Mouse (Mus musculus): Measurements from ENCODE around the gene Map2k7. TPM values are rescaled to one million over a fixed set of nuclear protein-coding genes. Genes with fewer than 3 reads are reported as not detected.

The Map2k7 gene
- polyA plus RNA-seq, 1 experiment from 2014 or later, result 14.1 TPM

DNA sequence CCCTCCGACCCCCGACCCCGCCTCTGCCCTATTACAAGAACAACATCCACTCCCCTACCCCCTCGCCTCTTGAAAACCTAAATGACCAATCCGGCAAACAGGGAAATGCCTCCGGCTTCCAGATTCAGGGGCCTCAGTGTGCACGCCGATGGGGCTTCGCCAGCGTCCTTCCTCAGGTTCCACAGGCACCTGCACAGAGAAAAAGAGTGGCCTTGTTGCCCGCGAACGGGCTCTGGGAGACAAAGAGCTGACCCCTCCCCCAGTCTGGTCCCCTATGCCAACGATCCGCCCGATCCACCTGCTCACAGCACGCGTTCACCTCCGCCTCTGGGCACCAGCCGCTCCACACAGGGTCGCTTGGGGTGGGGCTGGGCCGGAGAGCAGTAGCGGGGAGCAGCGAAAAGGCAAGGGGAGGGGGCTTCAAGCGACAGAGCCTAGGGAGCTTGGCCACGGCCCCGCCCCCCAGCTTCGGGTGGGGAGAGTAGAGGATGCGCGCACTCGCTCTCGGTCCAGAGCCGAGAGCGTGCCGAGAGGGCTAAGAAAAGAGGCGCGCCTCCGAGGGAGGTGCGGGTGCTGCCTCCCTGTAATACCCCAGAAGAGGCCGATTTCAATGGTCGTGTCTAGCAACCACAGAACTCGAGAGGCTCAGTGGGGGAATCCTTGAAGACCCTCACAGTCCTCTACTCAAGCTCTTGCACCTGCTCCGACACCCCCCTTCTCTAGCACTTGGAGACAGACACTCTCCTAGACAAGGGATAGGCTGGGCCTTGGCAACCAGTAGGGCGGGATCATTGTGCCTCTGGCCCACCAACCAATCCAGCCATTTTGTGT, 21.5 kb upstream of the Map2k7 start, which contains the start of gene Prr36:
Prr36 (minus strand) TSS at position 669 of the 831 bp plus-strand sequence.
- Histone ChIP-seq H3K4me3 (ENCODE audit: low read depth, low read length) (peak within 1 kb of the TSS; percentile 65), H3K4me1 (replicated peaks; ENCODE audit: control insufficient read depth, insufficient read depth, low read length) (peaks cover 15% of the 10 kb centered on the region), H3K36me3 (ENCODE audit: control insufficient read depth, insufficient read depth, low read length) (no peaks in the 10 kb centered on the region; the same call in 1 of the 2 replicates), H3K4me2 (ENCODE audit: low read depth, low read length, severe bottlenecking) (peak within 1 kb of the TSS; percentile 53), H3K27me3 (ENCODE audit: control insufficient read depth, insufficient read depth, low read length) (no peaks in the 10 kb centered on the region), H3K9ac (ENCODE audit: low read length) (peak within 1 kb of the TSS; percentile 86), H3K27ac (ENCODE audit: low read depth, low read length) (peak within 1 kb of the TSS; percentile 82), H3K9me3 (ENCODE audit: control insufficient read depth, low read length) (no peaks in the 10 kb centered on the region)
- DNase-seq (ENCODE audit: low spot score), result peak; percentile 90
- under 1% methylated on average over 44 of the region's 44 CpGs for WGBS
- peak; percentile 90 for ATAC-seq (replicated peaks; ENCODE audit: low FRiP score)

DNA sequence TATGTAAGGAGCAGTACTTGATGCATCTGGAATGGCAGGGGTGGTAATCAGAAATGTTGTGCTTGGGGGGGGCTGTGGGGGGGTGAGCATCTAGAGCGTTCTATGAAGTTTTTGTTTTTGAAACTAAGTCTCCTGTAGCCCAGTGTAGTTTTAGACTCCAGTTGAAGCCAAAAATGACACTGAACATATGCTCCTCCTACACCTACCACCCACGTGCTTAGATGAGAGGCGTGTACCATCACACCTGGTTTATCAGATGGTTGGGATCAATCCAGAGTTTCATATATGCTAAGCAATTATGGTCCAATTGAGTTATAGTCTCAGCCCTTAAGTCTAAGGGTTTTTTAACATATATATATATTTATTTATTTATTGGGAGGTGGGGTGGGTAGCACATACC, 18.9 kb upstream of the Map2k7 start:
- H3K9me3 ChIP-seq (ENCODE audit: control insufficient read depth, low read length), result no peaks in the 10 kb centered on the region
- no peaks in the 10 kb centered on the region; the same call in 1 of the 2 replicates for H3K36me3 ChIP-seq (ENCODE audit: control insufficient read depth, insufficient read depth, low read length)
- DNase-seq (ENCODE audit: low spot score) (no peak), ATAC-seq (replicated peaks; ENCODE audit: low FRiP score) (no peak)
- peaks cover 2% of the 10 kb centered on the region; the same call in 1 of the 2 replicates for H3K4me1 ChIP-seq (replicated peaks; ENCODE audit: control insufficient read depth, insufficient read depth, low read length)
- WGBS, result 88% methylated on average over 3 of the region's 3 CpGs
- no peak overlapping the region for H3K4me3 ChIP-seq (ENCODE audit: low read depth, low read length)
- H3K4me2 ChIP-seq (ENCODE audit: low read depth, low read length, severe bottlenecking), result no peak overlapping the region
- no peak overlapping the region for H3K9ac ChIP-seq (ENCODE audit: low read length)
- H3K27me3 ChIP-seq (ENCODE audit: control insufficient read depth, insufficient read depth, low read length), result no peaks in the 10 kb centered on the region
- no peak overlapping the region for H3K27ac ChIP-seq (ENCODE audit: low read depth, low read length)

GRCm38 (mm10) chr8:4222059-4222458, 16.5 kb upstream of the Map2k7 start:
- H3K4me3 ChIP-seq (ENCODE audit: low read depth, low read length), result no peak overlapping the region
- H3K4me2 ChIP-seq (ENCODE audit: low read depth, low read length, severe bottlenecking), result no peak overlapping the region
- no peaks in the 10 kb centered on the region for H3K9me3 ChIP-seq (ENCODE audit: control insufficient read depth, low read length)
- H3K9ac ChIP-seq (ENCODE audit: low read length), result no peak overlapping the region
- H3K4me1 ChIP-seq (replicated peaks; ENCODE audit: control insufficient read depth, insufficient read depth, low read length), result peaks cover 2% of the 10 kb centered on the region; the same call in 1 of the 2 replicates
- peaks cover 2% of the 10 kb centered on the region for H3K27me3 ChIP-seq (ENCODE audit: control insufficient read depth, insufficient read depth, low read length)
- DNase-seq (ENCODE audit: low spot score), result no peak
- ATAC-seq (replicated peaks; ENCODE audit: low FRiP score), result no peak
- H3K27ac ChIP-seq (ENCODE audit: low read depth, low read length), result no peak overlapping the region
- no peaks in the 10 kb centered on the region for H3K36me3 ChIP-seq (ENCODE audit: control insufficient read depth, insufficient read depth, low read length)

- H3K36me3 ChIP-seq (ENCODE audit: control insufficient read depth, insufficient read depth, low read length), result no peaks in the 10 kb centered on the region
- no peaks in the 10 kb centered on the region for H3K9me3 ChIP-seq (ENCODE audit: control insufficient read depth, low read length)
- no peak overlapping the region for H3K9ac ChIP-seq (ENCODE audit: low read length)
- peaks cover 7% of the 10 kb centered on the region for H3K27me3 ChIP-seq (ENCODE audit: control insufficient read depth, insufficient read depth, low read length)
- peak overlapping the region; percentile 43; the same call in 1 of the 2 replicates for H3K4me2 ChIP-seq (ENCODE audit: low read depth, low read length, severe bottlenecking)
- ATAC-seq (replicated peaks; ENCODE audit: low FRiP score) (peak; percentile 21; the same call in 1 of the 2 replicates), DNase-seq (ENCODE audit: low spot score) (no peak)
- 29% methylated on average over 4 of the region's 4 CpGs for WGBS
- peaks cover 2% of the 10 kb centered on the region; the same call in 1 of the 2 replicates for H3K4me1 ChIP-seq (replicated peaks; ENCODE audit: control insufficient read depth, insufficient read depth, low read length)
- peak overlapping the region; percentile 12; the same call in 1 of the 2 replicates for H3K4me3 ChIP-seq (ENCODE audit: low read depth, low read length)
- H3K27ac ChIP-seq (ENCODE audit: low read depth, low read length), result no peak overlapping the region
Measured at GRCm38 (mm10) chr8:4226323-4226722, 12.2 kb upstream of the Map2k7 start.

DNA sequence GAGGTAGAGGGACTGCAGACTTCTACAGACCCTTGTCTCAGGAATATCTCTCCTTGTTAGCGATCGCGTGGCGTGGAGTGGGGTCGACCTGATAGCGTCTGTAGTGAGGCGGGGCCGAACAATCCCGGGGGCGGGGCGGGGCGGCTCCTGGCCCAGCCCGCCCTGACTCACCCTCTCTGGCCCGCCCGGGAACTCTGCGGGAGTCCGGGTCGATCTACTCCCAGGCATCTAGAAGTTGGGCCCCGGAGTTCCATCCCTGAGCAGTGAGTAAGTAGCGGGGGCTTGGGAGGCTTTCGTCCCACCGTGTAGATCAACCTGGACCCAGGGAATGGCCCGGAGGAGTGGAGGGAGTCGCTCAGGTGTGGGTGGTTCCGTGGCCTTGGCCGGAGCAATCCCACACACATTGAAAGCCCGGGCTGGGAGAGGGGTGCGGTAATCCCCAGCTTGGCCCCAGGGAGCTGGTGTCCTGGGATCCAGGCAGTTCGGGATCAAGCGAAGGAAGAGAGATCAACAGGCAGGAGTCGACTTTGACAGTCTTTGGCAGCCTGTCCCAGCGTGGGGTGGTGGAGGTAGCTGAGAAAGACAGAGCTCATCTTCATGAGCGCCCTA, 11.7 kb upstream of the Map2k7 start, which contains the start of gene Lrrc8e:
Lrrc8e (plus strand) TSS at position 89 of the 609 bp plus-strand sequence.
- H3K27me3 ChIP-seq (ENCODE audit: control insufficient read depth, insufficient read depth, low read length), result peaks cover 7% of the 10 kb centered on the region
- WGBS, result 4% methylated on average over 33 of the region's 33 CpGs

GRCm38 (mm10) chr8:4227919-4228318, 10.6 kb upstream of the Map2k7 start:
- no peak for DNase-seq (ENCODE audit: low spot score)
- WGBS, result 90% methylated on average over 4 of the region's 4 CpGs

More for the DNA sequence above, 11.7 kb upstream of the Map2k7 start, which contains the start of gene Lrrc8e:
- peak within 1 kb of the TSS; percentile 12 for H3K4me3 ChIP-seq (ENCODE audit: low read depth, low read length)
- no peaks in the 10 kb centered on the region for H3K9me3 ChIP-seq (ENCODE audit: control insufficient read depth, low read length)
- DNase-seq (ENCODE audit: low spot score) (no peak), ATAC-seq (replicated peaks; ENCODE audit: low FRiP score) (peak; percentile 63)
- H3K27ac ChIP-seq (ENCODE audit: low read depth, low read length), result no peak within 1 kb of the TSS
- peak within 1 kb of the TSS; percentile 21; the same call in 1 of the 2 replicates for H3K9ac ChIP-seq (ENCODE audit: low read length)
- no peaks in the 10 kb centered on the region for H3K36me3 ChIP-seq (ENCODE audit: control insufficient read depth, insufficient read depth, low read length)
- peaks cover 2% of the 10 kb centered on the region; the same call in 1 of the 2 replicates for H3K4me1 ChIP-seq (replicated peaks; ENCODE audit: control insufficient read depth, insufficient read depth, low read length)
- peak within 1 kb of the TSS; percentile 43 for H3K4me2 ChIP-seq (ENCODE audit: low read depth, low read length, severe bottlenecking)

GRCm38 (mm10) chr8:4229784-4230183, 8.8 kb upstream of the Map2k7 start:
- DNase-seq (ENCODE audit: low spot score) (no peak), ATAC-seq (replicated peaks; ENCODE audit: low FRiP score) (no peak)
- Histone ChIP-seq H3K9me3 (ENCODE audit: control insufficient read depth, low read length) (no peaks in the 10 kb centered on the region), H3K4me2 (ENCODE audit: low read depth, low read length, severe bottlenecking) (no peak overlapping the region), H3K36me3 (ENCODE audit: control insufficient read depth, insufficient read depth, low read length) (no peaks in the 10 kb centered on the region), H3K4me3 (ENCODE audit: low read depth, low read length) (no peak overlapping the region), H3K27me3 (ENCODE audit: control insufficient read depth, insufficient read depth, low read length) (peaks cover 7% of the 10 kb centered on the region), H3K27ac (ENCODE audit: low read depth, low read length) (no peak overlapping the region), H3K9ac (ENCODE audit: low read length) (no peak overlapping the region), H3K4me1 (replicated peaks; ENCODE audit: control insufficient read depth, insufficient read depth, low read length) (peaks cover 2% of the 10 kb centered on the region; the same call in 1 of the 2 replicates)
- WGBS, result 74% methylated on average over 5 of the region's 5 CpGs

More at GRCm38 (mm10) chr8:4227919-4228318, 10.6 kb upstream of the Map2k7 start:
- Histone ChIP-seq H3K4me2 (ENCODE audit: low read depth, low read length, severe bottlenecking) (no peak overlapping the region), H3K9me3 (ENCODE audit: control insufficient read depth, low read length) (no peaks in the 10 kb centered on the region), H3K27me3 (ENCODE audit: control insufficient read depth, insufficient read depth, low read length) (peaks cover 7% of the 10 kb centered on the region), H3K4me3 (ENCODE audit: low read depth, low read length) (no peak overlapping the region), H3K9ac (ENCODE audit: low read length) (no peak overlapping the region), H3K27ac (ENCODE audit: low read depth, low read length) (no peak overlapping the region), H3K4me1 (replicated peaks; ENCODE audit: control insufficient read depth, insufficient read depth, low read length) (peaks cover 2% of the 10 kb centered on the region; the same call in 1 of the 2 replicates), H3K36me3 (ENCODE audit: control insufficient read depth, insufficient read depth, low read length) (no peaks in the 10 kb centered on the region)
- no peak for ATAC-seq (replicated peaks; ENCODE audit: low FRiP score)

- no peaks in the 10 kb centered on the region for H3K36me3 ChIP-seq (ENCODE audit: control insufficient read depth, insufficient read depth, low read length)
- no peak overlapping the region for H3K4me3 ChIP-seq (ENCODE audit: low read depth, low read length)
- ATAC-seq (replicated peaks; ENCODE audit: low FRiP score) (no peak), DNase-seq (ENCODE audit: low spot score) (no peak)
- H3K4me2 ChIP-seq (ENCODE audit: low read depth, low read length, severe bottlenecking), result no peak overlapping the region
- 65% methylated on average over 10 of the region's 10 CpGs for WGBS
- no peak overlapping the region for H3K9ac ChIP-seq (ENCODE audit: low read length)
- H3K27me3 ChIP-seq (ENCODE audit: control insufficient read depth, insufficient read depth, low read length), result peaks cover 7% of the 10 kb centered on the region
- H3K27ac ChIP-seq (ENCODE audit: low read depth, low read length), result no peak overlapping the region
- no peaks in the 10 kb centered on the region for H3K9me3 ChIP-seq (ENCODE audit: control insufficient read depth, low read length)
- H3K4me1 ChIP-seq (replicated peaks; ENCODE audit: control insufficient read depth, insufficient read depth, low read length), result peaks cover 2% of the 10 kb centered on the region; the same call in 1 of the 2 replicates
Measured at GRCm38 (mm10) chr8:4230612-4231351, 7.8 kb upstream of the Map2k7 start.

Measured in forebrain, embryonic 11.5 days (tissue).